Mouse (Mus musculus) heart, adult 2 months (tissue): ENCODE data around the gene Nr2c2.

Experiments
- CTCF ChIP-seq: fragments of 200-600 bp; IDR thresholded peaks from 2 replicates; pipeline ENCODE4 v1.8.1; 2022; ENCODE audit warnings: antibody characterized with exemption, mild to moderate bottlenecking, moderate library complexity
- EP300 ChIP-seq: fragments of 200-500 bp; IDR thresholded peaks from 2 replicates; pipeline ENCODE4 v1.6.1; 2011; ENCODE audit warnings: low read depth, low read length, control low read depth; ENCODE audit not compliant: insufficient read depth
- POLR2A ChIP-seq: fragments of 200-500 bp; IDR thresholded peaks from 2 replicates; pipeline ENCODE4 v1.6.1; 2011; ENCODE audit warnings: mild to moderate bottlenecking, low read depth, low read length, control low read depth; ENCODE audit not compliant: insufficient read depth

GRCm38 (mm10) chr6:92091767-92092489 lies 738 bp downstream of the Nr2c2 start:
- TF ChIP-seq CTCF (no peak), EP300 (no peak), POLR2A (peak; percentile 72)
